Mouse (Mus musculus): ENCODE data around the gene Cwf19l1.

DNA sequence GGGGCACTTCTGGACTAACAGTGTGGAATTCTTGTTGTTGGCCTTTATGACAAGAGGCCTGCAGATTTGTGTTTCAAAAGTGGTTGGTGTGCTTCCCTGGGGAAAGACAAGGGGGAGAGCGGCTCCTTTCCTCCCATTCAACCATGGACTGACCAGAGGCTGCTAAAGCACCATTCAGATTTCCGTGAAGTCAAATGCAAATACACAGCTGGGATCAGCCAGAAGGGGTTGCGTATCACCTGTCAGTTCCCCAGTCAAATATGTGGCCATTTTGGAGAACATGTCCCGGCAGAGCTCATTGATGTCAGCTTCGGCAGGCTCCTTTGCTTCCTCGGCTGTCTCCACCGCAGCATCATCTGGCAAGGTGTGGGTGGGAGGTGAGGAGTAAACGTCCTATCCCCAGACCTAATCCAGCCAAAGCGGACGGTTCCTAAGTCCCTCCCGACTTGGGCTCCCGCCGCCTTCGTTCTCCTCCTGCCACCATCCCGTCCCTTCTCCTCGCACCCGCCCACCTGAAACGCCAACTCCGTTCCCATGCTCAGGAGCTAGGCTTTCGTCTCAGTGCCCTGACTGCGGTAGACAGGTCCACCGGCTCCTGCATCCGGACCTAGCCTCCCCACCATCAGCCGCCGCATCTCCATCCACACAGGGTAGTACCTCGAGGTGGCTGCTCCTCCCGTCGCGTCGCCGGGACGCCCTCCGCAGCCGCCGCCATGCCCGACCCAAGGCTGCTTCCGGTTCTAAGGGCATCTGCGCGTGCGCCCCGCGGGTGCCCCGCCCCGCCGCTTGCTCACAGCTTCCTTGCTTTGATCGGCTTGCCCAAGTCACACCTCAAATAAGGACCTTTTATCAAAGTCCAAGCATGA is 10.3 kb upstream of the Cwf19l1 start, which contains the start of gene Bloc1s2:
- TF ChIP-seq GATA1 (IDR thresholded peaks at IDR 0.05; ENCODE audit: borderline replicate concordance, low read length): no peak
- no peak for TF ChIP-seq FLI1 (IDR thresholded peaks at IDR 0.05; ENCODE audit: low read length)
